Mouse (Mus musculus) forebrain, embryonic 10.5 days (tissue): ENCODE data around the gene Galnt7. TPM values are rescaled to one million over a fixed set of nuclear protein-coding genes. Genes with fewer than 3 reads are reported as not detected.
A peak's percentile ranks its signal among the peaks of the same experiment; 100 is the strongest.

Experiments
- DNase-seq: peaks from one replicate; pipeline ENCODE4 v3.0.0-alpha.2; 2017; ENCODE audit warnings: low spot score; ENCODE audit errors: extremely low spot score
- H3K27ac ChIP-seq: fragments of 300-500 bp; sonication (generic); 2 replicates; pipeline ENCODE4 v1.5.1; 2016; ENCODE audit warnings: mild to moderate bottlenecking
- H3K27me3 ChIP-seq: fragments of 300-500 bp; sonication (generic); 2 replicates; pipeline ENCODE4 v1.6.1; 2016; ENCODE audit warnings: mild to moderate bottlenecking; ENCODE audit not compliant: poor library complexity, severe bottlenecking
- H3K36me3 ChIP-seq: fragments of 300-500 bp; sonication (generic); replicated peaks from 2 replicates; pipeline ENCODE4 v1.6.1; 2016; ENCODE audit warnings: mild to moderate bottlenecking, moderate library complexity
- H3K4me1 ChIP-seq: fragments of 300-500 bp; sonication (generic); 2 replicates; pipeline ENCODE4 v1.6.1; 2016
- H3K4me3 ChIP-seq: fragments of 300-500 bp; sonication (generic); 2 replicates; pipeline ENCODE4 v1.5.1; 2016; ENCODE audit warnings: mild to moderate bottlenecking, moderate library complexity
- H3K9me3 ChIP-seq: fragments of 300-500 bp; sonication (generic); 2 replicates; pipeline ENCODE4 v1.6.1; 2016; ENCODE audit warnings: mild to moderate bottlenecking, moderate library complexity
- WGBS: fragments of 180-500 bp; shearing (Covaris S2); methylation state at CpG from one replicate; pipeline ENCODE4 v1.1.7; 2016; 5-methylcytosine and 5-hydroxymethylcytosine counted together
- polyA plus RNA-seq: library from polyadenylated mRNA; unstranded; fragments of >200 nt; fragmentation: Nextera tagmentation; extraction: Ambion mirVana; gene quantifications from 2 replicates; pipeline ENCODE4 v1.2.1, GENCODE M21; 2016

The Galnt7 gene
- polyA plus RNA-seq, 1 experiment from 2014 or later: 25.9 TPM

DNA sequence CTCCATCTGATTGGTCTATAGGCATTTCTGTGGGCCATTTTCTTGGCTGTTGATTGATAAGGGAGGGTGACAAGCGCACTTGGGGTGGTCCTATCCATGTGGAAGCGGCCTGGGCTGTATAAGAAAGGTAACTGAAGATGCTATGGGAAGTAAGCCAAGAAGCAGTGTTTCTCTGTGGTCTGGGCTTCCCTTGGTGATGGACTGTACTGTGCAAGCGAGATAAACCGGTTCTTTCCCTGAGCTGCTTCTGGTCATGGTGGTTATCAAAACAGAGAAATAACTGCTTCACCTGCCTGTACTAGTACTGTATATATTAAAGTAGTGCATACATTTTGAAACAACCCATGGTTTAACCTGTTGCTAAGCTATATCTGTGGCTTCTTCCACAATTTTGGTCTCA lies 161.0 kb downstream of the Galnt7 start:
- Histone ChIP-seq H3K4me3 (no peak overlapping the region), H3K4me1 (peaks cover 5% of the 10 kb centered on the region; the same call in 1 of the 2 replicates), H3K36me3 (peaks cover 11% of the 10 kb centered on the region; the same call in 1 of the 2 replicates), H3K27me3 (no peaks in the 10 kb centered on the region), H3K9me3 (no peaks in the 10 kb centered on the region), H3K27ac (no peak overlapping the region)
- WGBS: 95% methylated on average over 4 of the region's 4 CpGs
- no peak for DNase-seq

DNA sequence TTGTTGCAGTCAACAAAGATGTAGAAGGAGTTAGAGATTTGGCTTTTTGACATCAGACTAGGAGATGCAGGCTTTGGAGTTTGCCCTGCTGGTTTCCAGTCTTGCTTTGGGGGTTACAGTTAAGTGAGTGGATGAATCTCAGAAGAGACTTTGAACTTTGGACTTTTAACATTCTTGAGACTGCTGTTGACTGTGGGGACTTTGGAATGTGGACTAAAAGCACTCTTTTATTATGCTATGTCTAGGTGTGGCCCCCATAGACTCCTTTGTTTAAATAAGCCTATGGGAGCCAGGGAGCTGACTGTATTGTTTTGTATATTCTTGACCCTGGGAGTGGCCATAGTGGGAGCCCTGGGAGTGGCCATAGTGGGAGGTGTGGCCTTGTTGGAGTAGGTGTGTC lies 162.9 kb downstream of the Galnt7 start:
- no peak overlapping the region for H3K4me3 ChIP-seq
- H3K9me3 ChIP-seq: no peaks in the 10 kb centered on the region
- DNase-seq: no peak
- H3K4me1 ChIP-seq: peaks cover 14% of the 10 kb centered on the region
- H3K36me3 ChIP-seq: peaks cover 11% of the 10 kb centered on the region
- H3K27me3 ChIP-seq: no peaks in the 10 kb centered on the region
- no peak overlapping the region for H3K27ac ChIP-seq

DNA sequence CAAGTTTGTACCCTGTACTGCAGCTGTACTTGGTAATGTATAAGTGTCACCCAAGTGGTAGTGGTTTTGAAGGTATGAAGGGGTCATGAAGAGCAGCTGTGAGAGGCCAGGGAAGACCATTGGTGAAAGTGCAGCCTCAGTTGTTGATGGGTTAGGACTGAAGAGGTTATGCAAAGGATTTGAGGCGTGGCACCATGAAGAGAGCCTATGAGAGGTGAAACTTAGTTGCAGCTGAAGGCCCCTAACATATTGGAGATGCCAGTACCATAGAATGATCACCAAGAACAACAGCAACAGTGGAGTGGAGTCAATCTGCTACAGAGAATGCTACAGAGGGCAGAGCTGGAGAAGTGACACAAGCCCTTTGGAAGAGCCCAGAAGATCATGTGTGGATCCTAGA lies 163.5 kb downstream of the Galnt7 start:
- H3K4me3 ChIP-seq: no peak overlapping the region
- 86% methylated on average over 1 of the region's 1 CpGs for WGBS

DNA sequence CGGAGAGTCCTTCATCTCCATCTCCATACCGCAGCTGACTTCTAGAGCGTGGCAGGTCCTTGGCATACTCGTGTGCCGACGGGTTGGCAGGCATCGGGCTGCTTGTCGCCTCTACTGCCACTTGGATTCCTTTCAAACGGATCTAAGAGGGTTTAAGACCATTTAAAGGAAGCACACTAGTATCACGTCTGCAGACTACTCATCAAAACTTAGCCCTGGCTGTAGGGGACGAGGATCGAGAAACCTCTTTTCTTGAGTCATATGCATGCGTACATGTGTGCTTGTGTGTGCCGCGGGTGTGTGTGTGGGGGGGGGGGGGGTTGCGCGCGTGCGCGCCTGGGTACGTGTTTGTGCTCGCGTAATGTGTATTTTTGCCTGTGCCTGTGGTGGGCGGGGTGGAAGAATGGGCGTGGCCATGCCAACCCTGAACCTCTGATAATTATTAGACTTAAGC lies 164.5 kb downstream of the Galnt7 start:
- Histone ChIP-seq H3K4me1 (peaks cover 14% of the 10 kb centered on the region), H3K4me3 (peak overlapping the region; percentile 98), H3K36me3 (peaks cover 25% of the 10 kb centered on the region), H3K9me3 (no peaks in the 10 kb centered on the region), H3K27me3 (no peaks in the 10 kb centered on the region), H3K27ac (peak overlapping the region; percentile 99)
- DNase-seq: peak; percentile 82
- under 1% methylated on average over 25 of the region's 25 CpGs for WGBS

More for the DNA sequence above, 163.5 kb downstream of the Galnt7 start:
- Histone ChIP-seq H3K36me3 (peaks cover 15% of the 10 kb centered on the region), H3K9me3 (no peaks in the 10 kb centered on the region), H3K4me1 (peaks cover 14% of the 10 kb centered on the region), H3K27ac (no peak overlapping the region), H3K27me3 (no peaks in the 10 kb centered on the region)
- DNase-seq: no peak

DNA sequence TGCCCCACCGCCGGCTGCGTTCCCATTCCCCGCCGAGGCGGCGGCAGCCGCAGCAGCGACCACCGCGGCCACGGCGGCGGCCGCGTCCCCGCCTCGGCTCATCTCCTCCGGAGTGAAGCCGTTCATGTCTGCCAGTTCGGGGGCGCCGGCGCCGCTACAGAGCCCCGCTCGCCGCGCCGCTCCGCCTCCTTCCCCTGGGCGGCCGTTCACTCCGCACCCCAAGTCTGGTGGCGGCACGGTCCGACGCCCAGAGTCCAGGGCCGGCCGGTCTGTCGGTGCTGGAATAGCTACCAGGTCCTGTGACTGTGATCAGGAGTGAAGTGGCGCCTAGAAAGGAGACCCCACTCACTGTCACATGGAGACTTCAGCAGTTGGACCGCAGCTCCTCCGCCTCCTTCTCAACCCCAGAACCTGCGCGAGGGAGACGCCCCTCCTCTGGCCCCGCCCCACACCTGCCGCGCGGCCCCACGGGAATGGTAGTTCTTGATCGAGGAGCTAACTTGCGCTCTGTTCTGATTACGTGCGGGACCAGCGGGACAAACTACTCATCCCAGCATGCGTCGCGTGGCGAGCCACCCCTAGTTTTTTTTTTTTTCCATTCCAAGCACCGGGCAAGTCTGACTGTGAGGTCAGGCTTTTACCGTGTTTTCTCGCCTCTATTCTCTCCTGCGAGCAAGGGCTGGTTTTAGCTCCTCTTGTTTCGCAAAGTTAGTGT lies 165.2 kb downstream of the Galnt7 start, which contains the start of gene Sap30:
Gene Sap30 (minus strand): TSS at position 420 of the 715 bp plus-strand sequence.
- under 1% methylated on average over 66 of the region's 66 CpGs for WGBS
- peak; percentile 99 for DNase-seq
- H3K27me3 ChIP-seq: no peaks in the 10 kb centered on the region
- H3K9me3 ChIP-seq: no peaks in the 10 kb centered on the region
- H3K36me3 ChIP-seq: peaks cover 33% of the 10 kb centered on the region
- peak within 1 kb of the TSS; percentile 99 for H3K27ac ChIP-seq
- H3K4me1 ChIP-seq: peaks cover 14% of the 10 kb centered on the region
- H3K4me3 ChIP-seq: peak within 1 kb of the TSS; percentile 98

DNA sequence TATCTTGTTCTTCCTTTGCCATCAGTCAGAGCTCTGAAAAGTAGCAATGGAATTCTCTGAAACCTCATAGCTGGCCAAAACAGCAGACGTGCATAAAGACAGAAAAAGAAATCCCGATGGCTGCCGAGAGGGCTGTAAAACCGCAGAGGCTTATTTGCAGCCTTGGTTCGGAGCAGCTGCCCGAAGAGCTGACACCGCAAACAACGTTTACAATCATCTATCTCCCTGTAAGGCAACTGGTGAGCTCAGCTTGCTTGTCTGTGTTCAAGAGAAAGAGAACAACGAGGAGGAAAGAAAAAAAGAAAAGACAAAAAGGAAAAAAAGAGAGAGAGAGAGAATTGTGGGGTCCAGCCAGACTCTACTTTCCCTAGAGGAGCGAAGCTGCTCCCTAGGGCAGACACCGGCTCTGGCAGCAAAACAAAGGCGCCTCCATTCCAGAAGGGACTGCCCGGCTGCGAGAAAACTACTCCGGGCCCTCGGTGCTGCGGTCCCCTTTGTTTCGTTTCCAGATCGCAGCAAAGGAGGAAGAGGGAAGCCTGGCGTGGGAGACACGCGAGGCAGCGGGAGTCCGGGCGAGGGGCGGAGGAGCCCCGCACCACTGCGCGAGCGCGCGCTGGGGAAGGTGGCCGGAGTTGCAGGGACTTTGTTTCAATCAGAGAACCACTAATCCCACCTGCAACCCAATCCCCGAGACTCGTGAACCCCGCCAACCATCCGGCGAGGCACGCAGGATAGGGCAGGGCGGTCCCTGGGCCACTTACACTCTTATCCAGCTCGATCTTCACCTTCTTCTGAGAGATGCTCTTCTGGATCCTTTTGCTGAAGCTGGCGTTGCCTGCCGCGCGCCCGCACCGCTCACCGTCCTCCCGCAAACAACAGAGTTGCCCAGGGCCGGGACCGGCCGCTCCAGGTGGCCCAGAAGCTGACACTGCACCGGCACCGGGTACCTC lies 166.1 kb downstream of the Galnt7 start:
- Histone ChIP-seq H3K36me3 (peaks cover 39% of the 10 kb centered on the region), H3K4me3 (peak overlapping the region; percentile 98), H3K27me3 (no peaks in the 10 kb centered on the region), H3K27ac (peak overlapping the region; percentile 99), H3K9me3 (no peaks in the 10 kb centered on the region), H3K4me1 (peaks cover 14% of the 10 kb centered on the region)
- under 1% methylated on average over 54 of the region's 54 CpGs for WGBS
- peak; percentile 74 for DNase-seq

DNA sequence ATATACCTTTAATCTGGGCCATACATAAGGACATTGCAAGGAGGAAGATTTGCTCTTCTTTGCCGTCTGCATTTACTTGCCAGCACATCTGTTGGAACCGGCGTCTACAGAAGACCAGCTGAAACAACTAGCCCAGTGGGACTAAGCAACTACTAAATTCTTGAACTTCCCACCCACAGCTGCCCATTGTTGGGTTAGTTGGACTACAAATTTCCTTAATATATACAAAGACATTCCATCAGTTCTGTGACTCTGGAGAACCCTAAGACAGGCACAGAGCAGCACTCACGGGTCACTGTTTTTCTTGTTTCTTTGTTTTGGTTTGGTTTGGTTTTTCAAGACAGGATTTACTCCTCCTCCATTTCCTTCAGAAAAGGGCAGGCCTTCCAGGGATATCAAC lies 172.2 kb downstream of the Galnt7 start:
- no peak for DNase-seq
- 83% methylated on average over 4 of the region's 4 CpGs for WGBS
- H3K4me3 ChIP-seq: no peak overlapping the region
- H3K36me3 ChIP-seq: peaks cover 59% of the 10 kb centered on the region
- H3K27me3 ChIP-seq: no peaks in the 10 kb centered on the region
- H3K4me1 ChIP-seq: peaks cover 6% of the 10 kb centered on the region
- H3K9me3 ChIP-seq: no peaks in the 10 kb centered on the region
- no peak overlapping the region for H3K27ac ChIP-seq

DNA sequence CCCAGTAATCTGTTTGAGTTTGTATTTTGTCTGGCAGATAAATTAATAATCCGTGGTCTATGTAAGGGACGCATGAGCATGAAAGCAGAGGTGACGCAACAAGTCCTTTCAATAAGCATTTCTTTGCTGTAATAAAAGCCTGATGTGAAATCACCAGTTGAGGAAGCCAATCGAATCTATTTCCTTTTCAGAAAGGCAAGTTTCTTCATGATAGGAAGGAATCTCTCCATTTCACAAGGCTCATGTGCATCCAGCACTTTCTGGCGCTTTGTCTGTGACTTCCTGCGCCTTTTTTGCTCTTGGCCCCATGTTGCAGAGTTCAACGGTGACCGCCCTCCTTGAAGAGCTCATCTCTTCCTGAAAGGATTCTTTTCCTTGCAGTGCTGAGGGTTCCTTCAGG lies 173.1 kb downstream of the Galnt7 start:
- H3K9me3 ChIP-seq: no peaks in the 10 kb centered on the region
- no peak for DNase-seq
- no peaks in the 10 kb centered on the region for H3K27me3 ChIP-seq
- WGBS: 94% methylated on average over 8 of the region's 8 CpGs
- H3K36me3 ChIP-seq: peaks cover 50% of the 10 kb centered on the region
- no peak overlapping the region for H3K4me3 ChIP-seq
- no peak overlapping the region for H3K27ac ChIP-seq
- H3K4me1 ChIP-seq: no peaks in the 10 kb centered on the region

DNA sequence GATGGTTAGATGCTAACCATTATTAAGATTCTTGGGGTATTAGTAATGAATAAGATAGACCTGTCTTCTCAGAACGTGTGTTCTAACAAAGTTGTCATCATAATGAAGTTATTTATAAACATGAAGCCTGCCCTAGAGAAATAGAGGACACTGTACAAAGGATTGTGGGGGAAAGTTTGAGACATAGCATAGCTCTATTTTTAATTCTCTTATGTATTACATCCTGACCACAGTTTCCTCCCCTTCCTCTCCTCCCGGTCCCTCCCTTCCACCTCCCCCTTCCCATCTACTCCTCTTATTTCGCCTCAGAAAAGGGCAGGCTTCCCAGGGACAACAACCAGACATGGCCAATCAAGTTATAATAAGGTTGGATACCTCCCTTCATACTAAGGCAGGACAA lies 174.4 kb downstream of the Galnt7 start:
- WGBS: 85% methylated on average over 3 of the region's 3 CpGs
- no peak for DNase-seq
- H3K36me3 ChIP-seq: peaks cover 37% of the 10 kb centered on the region

More for the DNA sequence above, 174.4 kb downstream of the Galnt7 start:
- Histone ChIP-seq H3K27me3 (no peaks in the 10 kb centered on the region), H3K27ac (no peak overlapping the region), H3K4me1 (no peaks in the 10 kb centered on the region), H3K9me3 (no peaks in the 10 kb centered on the region), H3K4me3 (no peak overlapping the region)

Other genes starting within 250 kb of the Galnt7 start
- gene Scrg1, start 197.1 kb downstream of the Galnt7 start, polyA plus RNA-seq: not detected in 2 replicates
- gene Sap30, start 165.2 kb downstream of the Galnt7 start, polyA plus RNA-seq: 83.3 and 91.6 TPM in 2 replicates
- 671 and 721 TPM in 2 replicates for gene Hmgb2, start 141.1 kb downstream of the Galnt7 start, polyA plus RNA-seq